Mouse (Mus musculus) C2C12 (cell line): ENCODE results near the gene Jade1.

Source experiments
- CEBPB ChIP-seq: IDR thresholded peaks from one replicate; pipeline ENCODE4 v1.6.1; 2011; ENCODE audit warnings: low read depth, mild to moderate bottlenecking, control low read depth, moderate library complexity
- CTCF ChIP-seq: IDR thresholded peaks from one replicate; pipeline ENCODE4 v1.5.1; 2011; ENCODE audit not compliant: control insufficient read depth, insufficient read depth, insufficient read length
- FOSL1 ChIP-seq: IDR thresholded peaks from one replicate; pipeline ENCODE4 v1.8.0; 2011; ENCODE audit warnings: mild to moderate bottlenecking, low read length; ENCODE audit not compliant: poor library complexity, insufficient read depth, severe bottlenecking
- MAX ChIP-seq: IDR thresholded peaks from one replicate; pipeline ENCODE4 v1.6.1; 2011; ENCODE audit warnings: mild to moderate bottlenecking, control low read depth
- MYOD1 ChIP-seq: IDR thresholded peaks from one replicate; pipeline ENCODE4 v1.6.1; 2011; ENCODE audit warnings: low read depth; ENCODE audit not compliant: control insufficient read depth, insufficient read length
- MYOG ChIP-seq: IDR thresholded peaks from one replicate; pipeline ENCODE4 v1.6.1; 2011; ENCODE audit not compliant: control insufficient read depth, insufficient read length; ENCODE audit errors: extremely low read depth
- USF1 ChIP-seq: IDR thresholded peaks from one replicate; pipeline ENCODE4 v1.6.1; 2011; ENCODE audit warnings: low read depth, mild to moderate bottlenecking, control low read depth, moderate library complexity

DNA sequence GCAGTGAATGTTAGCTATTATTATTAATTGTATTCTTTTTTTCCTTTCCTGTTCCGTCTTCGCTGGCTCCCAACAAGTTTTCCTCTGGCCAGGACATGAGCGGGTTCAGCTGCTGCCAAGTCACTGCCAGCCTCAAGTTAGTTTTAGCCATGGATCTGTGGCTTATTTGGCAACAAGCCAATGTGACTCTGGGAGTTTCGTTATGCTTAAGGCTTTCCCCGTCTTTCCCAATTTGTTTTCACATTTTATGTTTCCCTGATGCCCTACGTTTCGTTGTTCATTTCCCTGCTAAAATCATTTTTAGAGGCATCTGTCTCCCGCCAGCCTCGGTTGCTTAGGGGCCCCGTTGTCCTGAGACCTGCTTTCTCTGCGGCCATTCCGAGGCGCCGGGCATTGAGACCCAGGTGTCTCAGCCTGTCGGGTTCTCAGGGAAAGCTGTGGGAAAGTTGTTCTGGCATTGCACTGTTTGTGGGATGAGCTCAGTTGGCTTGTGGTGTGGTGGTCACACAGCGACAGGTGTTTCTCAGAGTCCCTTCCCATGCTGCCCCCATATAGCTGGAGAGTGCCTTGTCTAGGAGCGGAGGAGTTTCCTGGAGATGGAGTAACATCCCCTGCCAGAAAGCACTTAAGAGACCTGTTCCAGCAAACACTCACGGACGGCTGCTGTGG is 33.8 kb downstream of the Jade1 start:
- TF ChIP-seq USF1 (no peak), CTCF (no peak), MAX (no peak), MYOD1 (no peak), CEBPB (no peak), MYOG (no peak), FOSL1 (no peak)
